Mouse (Mus musculus) layer of hippocampus, postnatal 10 days (tissue): ENCODE measurements at regions not wholly inside any gene's neighbourhood (a gene's known extent, or its start where the extent isn't known, plus 50 kb on each side); places are given as distances from the start of the nearest gene placed in this dataset.

Source experiments
- DNase-seq, 2 experiments: peaks; one replicate each; pipeline ENCODE4 v3.0.0; 2021; ENCODE audit warnings: low spot score in 2 of 2

DNA sequence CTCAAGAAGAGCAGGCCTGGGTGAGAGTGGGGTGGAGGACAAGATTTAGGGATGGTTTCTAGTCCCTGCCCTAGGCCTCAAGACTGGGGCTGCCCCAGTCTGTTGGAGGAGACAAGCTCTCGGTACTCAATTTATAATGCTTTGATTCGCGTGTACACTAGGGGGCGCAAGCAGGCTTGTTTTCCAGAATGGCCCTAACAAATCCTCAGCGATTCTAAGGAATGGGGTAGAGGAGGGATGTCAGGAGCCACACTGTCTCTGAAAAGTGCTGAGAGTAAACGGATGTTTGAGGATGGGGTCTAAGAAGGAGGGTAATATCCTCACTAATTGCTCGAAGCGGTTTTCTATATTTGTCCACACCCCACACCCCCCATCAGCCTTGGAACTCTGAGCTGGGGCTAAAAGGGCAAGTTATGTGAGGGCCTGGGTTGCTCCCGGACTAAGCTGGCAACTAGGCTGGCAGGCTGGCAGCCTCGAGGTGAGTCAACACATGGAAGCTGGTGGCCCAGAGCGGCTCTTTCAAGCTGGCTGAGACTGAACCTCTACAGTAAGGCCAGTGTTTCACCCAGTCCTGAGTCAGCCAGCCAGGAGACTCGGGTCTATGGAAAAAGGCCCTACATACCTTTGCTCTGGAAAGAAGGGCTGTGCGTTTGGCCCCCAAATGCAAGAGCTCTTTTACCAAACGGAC is 176.7 kb downstream of the Ttc8 start:
- DNase-seq: peak; percentile 93 to 94

DNA sequence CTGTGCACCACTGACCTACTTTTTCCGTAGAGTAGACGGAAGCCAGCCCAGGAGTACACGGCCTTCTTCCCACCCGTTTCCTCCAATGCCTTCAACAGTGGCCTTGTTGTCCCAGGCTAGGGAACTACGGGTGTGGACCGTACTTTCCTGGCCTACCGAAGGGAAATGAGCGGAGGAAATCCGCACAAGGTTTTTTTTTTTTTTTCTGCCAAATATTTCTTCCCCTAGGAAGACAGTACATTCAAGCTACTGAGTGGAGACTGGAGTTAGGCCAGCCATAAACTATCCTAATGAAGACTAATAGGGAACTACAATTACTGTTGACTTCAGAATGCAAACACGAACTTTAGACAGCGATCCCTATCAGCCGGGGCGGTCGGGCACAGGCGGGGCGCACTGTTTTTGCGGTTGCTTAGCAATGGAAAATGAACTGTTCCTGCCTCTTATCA is 177.3 kb downstream of the Ttc8 start:
- DNase-seq: no peak

DNA sequence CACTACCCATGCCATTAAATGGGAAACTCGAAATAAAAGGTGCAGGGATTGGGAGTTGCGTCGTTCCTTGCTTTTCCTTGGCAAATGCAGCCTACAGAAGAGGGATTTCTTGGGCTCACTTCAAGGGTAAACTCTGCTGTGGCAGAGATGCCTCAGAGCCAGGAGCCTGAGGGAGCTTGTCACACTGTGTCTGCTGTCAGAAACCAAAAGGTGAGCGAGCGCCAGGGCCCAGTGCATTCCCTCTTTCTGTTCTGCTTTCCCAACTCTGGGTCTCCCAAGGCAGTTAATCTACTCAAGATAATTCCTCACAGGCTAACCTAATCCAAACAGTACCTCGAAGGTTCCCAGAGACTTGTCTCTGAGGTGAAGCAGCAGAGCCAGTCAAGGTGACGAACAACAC is 179.5 kb downstream of the Ttc8 start:
- DNase-seq: no peak

DNA sequence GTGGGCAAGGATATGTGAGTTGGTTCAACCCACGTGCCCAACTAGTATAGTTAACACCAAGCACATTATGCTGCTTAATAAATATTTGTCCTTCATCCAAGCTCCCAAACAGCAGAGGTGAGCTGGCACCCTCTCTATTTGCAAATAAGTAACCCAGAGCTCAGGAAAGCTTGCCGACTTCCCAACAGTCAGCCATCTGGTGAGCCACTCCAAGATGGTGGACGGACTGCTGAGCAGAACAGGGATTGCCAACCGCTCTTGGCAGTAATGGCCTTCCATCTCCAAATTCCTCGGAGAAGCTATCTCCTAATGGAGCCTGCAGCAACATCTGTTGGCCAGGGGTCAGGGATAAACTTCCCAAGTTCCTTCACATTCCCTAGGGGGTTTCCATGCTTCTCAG is 188.2 kb downstream of the Ttc8 start:
- DNase-seq: no peak

DNA sequence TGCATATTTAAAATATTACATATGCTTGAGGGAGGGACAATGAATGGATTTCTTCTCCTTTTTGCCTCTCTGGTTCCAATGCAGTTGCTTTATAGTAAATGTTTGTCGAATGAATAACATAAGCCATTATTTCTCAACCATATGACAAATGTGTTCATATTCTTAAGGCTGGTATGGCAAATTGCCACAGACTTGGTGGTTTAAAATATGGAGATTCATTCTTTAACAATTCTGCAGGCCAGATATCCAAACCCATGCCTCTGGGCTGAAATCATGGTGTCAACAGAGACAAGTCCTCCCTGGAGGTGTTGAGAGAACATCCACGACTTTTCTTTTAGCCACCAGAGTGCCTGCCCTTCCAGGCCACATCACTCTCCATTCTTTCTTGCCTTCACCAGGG is 193.4 kb downstream of the Ttc8 start:
- no peak for DNase-seq

DNA sequence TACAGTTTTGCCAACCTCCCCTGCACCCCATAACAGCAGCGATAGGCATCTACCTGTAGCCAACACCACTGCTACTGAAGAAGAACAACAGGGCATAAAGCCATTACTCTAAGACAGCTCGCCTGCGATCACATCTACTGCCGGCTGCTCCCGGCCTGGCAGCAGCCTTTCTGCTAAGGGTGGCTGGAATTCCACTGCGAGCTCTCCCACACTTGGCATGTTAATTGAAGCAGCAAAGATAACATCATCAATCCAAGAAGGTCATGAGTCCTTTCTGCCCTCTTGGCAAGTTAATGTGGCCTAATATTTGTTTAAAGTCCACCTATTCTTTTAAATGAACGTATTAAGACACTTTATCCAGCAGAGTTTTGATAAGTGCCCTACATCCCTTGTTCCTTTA is 196.1 kb downstream of the Ttc8 start:
- no peak for DNase-seq

DNA sequence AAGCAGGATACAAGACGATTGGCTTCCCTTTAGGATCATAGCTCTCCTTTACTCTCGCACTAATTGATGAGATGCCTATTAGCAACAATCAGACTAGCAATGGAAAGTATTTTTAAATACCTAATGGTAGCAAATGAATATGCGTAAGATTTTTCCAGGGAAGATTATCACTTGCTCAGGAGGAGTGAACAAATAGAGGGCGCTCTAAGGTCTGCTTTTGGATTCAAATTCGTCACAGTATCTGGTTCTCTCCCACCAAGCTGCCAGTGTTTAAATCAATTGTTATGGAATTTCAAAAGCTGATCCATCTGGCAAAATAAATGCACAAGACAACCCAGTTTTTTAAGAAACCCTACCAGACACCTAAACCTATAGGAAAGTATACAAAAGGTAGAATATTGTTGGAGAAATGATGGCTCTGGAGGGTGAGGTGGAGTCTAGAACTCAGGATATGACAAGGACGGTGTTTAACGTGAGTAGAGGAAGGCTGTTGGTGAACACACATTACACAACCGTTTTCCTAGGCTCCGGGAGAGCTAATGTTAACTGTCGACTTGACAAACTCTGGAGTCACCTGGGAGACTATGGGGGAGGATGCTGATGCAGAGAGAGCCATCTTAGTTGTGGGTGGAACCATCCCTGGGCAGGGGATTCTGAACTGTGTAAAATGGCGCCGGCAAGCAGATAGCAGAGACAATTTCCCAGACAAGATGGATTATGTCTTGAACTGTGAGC is 198.2 kb downstream of the Ttc8 start:
- DNase-seq: no peak

DNA sequence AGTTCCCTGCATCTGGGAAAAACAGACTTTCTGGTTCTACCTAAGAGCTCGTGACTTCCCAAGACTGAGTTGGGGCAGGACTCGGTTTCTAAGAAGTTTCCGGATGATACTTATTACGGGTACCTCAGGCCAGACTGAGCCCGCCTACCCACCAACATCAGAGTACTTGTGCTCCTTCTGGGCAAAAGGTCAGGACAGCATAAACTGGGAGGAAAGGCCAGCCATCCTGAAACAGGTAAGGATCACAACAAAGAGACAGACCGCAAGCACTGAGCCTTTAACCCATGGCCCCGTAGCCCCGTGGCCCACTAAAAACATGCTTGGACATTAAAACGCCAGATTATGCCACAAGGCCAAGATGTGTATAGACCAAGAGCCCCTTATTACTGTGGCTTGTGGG is 199.6 kb downstream of the Ttc8 start:
- DNase-seq: no peak

DNA sequence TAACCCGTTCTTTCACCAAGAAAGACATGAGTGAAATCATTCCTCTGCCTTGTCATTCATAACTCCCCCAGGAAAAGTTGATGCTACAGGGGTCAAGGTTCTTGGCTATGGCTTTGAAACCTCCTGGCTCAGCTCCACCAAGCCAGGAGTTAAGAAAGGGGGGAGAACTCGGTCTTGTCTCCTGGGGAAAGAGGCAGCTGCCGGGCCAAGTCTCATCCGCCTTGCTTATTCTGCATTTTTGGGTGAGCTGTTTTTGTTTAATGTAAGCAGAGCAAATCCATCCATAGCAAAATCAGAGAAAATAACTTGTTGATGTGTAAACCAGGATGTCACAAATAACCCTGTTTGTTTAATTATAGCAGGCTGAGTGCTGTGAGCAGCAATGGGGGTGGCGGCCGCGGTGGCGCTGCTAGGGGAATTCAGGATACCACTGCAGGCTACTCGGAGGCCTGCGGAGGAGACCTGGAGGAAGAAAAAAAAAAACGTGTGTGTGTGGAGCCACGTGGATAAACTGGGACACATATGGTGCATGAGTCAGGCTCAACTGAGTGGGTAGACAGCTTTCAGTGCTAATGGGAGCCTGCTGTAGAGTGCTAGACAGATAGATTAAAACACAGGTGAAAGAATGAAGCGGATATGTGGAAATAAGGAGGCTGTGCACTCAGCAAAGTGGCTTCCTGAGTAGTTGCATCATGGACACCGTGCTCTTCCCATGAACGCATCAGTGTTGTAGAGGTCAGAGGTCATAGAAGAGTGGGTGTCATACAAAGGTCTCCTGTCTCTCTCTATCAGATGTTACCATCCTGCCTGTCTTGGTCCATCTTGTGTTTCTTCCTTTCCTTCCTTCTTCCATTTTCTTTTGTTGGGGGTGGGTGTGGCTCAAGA is 203.5 kb downstream of the Ttc8 start:
- DNase-seq: peak in 1 of 2 experiments; percentile 23

DNA sequence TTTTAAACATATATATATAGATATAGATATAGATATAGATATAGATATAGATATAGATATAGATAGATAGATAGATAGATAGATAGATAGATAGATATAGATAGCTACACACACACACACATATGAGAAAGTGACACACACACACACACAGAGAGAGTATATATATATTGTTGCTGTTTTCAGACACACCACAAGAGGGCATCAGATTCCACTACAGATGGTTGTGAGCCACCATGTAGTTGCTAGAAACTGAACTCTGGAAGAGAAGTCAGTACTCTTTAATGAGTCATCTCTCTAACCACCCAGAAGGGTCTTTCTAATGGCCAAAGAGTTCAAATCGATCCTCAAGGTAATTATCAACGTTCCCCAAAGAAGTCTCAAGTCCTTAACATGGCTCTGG is 205.8 kb downstream of the Ttc8 start:
- DNase-seq: no peak
